Mouse (Mus musculus) liver, postnatal 0 days (tissue): Measurements from ENCODE around the gene Smarcb1. TPM values are rescaled to one million over a fixed set of nuclear protein-coding genes. Genes with fewer than 3 reads are reported as not detected.

Source experiments
- ATAC-seq: fragments of 200-750 bp; cut with Nextera tagmentation; 2 replicates; pipeline ENCODE4 v1.8.0; 2017; ENCODE audit warnings: mild to moderate bottlenecking, moderate library complexity
- DNase-seq: peaks from one replicate; pipeline ENCODE4 v3.0.0-alpha.2; 2016
- H3K27ac ChIP-seq: fragments of 300-500 bp; sonication (generic); 2 replicates; pipeline ENCODE4 v1.5.1; 2014; ENCODE audit warnings: antibody characterized with exemption, moderate library complexity, mild to moderate bottlenecking, low read depth
- H3K27me3 ChIP-seq: fragments of 300-500 bp; sonication (generic); 2 replicates; pipeline ENCODE4 v1.6.1; 2014; ENCODE audit warnings: low read length, control low read depth, mixed read lengths; ENCODE audit not compliant: insufficient read depth
- H3K36me3 ChIP-seq: fragments of 300-500 bp; sonication (generic); replicated peaks from 2 replicates; pipeline ENCODE4 v1.6.1; 2014; ENCODE audit warnings: mild to moderate bottlenecking, control low read depth, low read length, moderate library complexity, mixed read lengths; ENCODE audit not compliant: insufficient read depth
- H3K4me1 ChIP-seq: fragments of 300-500 bp; sonication (generic); 2 replicates; pipeline ENCODE4 v1.6.1; 2014; ENCODE audit warnings: antibody characterized with exemption, mild to moderate bottlenecking, control low read depth; ENCODE audit not compliant: insufficient read depth
- H3K4me2 ChIP-seq: fragments of 300-500 bp; sonication (generic); 2 replicates; pipeline ENCODE4 v1.6.1; 2014; ENCODE audit warnings: low read depth, mild to moderate bottlenecking, low read length, moderate library complexity, mixed read lengths
- H3K4me3 ChIP-seq: fragments of 300-500 bp; sonication (generic); 2 replicates; pipeline ENCODE4 v1.5.1; 2014; ENCODE audit warnings: low read depth, low read length
- H3K9ac ChIP-seq: fragments of 300-500 bp; sonication (generic); replicated peaks from 2 replicates; pipeline ENCODE4 v1.6.1; 2014; ENCODE audit warnings: mild to moderate bottlenecking, moderate library complexity
- H3K9me3 ChIP-seq: fragments of 300-500 bp; sonication (generic); 2 replicates; pipeline ENCODE4 v1.6.1; 2016; ENCODE audit warnings: mild to moderate bottlenecking, control low read depth, low read length, mixed read lengths
- CTCF ChIP-seq: sonication (generic); IDR thresholded peaks from 2 replicates; pipeline ENCODE4 v1.5.1; 2016; ENCODE audit warnings: antibody characterized with exemption, low read depth
- EP300 ChIP-seq: IDR thresholded peaks from 2 replicates; pipeline ENCODE4 v1.6.1; 2016; ENCODE audit warnings: antibody characterized with exemption, low read depth, mild to moderate bottlenecking
- WGBS: fragments of 180-500 bp; shearing (Covaris S2); extraction: QIAGEN DNeasy Blood & Tissue Kit; methylation state at CpG from one replicate; pipeline ENCODE4 v1.1.7; 2014; ENCODE audit not compliant: insufficient replicate concordance; 5-methylcytosine and 5-hydroxymethylcytosine counted together
- polyA plus RNA-seq: library from polyadenylated mRNA; unstranded; fragments of >200 nt; fragmentation: Nextera tagmentation; extraction: Ambion mirVana; gene quantifications from 2 replicates; pipeline ENCODE4 v1.2.1, GENCODE M21; 2015

The Smarcb1 gene
- polyA plus RNA-seq, 1 experiment from 2014 or later = 35.5 TPM

- WGBS = 4% methylated on average over 27 of the region's 27 CpGs
- Histone ChIP-seq H3K9me3 (no peaks in the 10 kb centered on the region), H3K4me2 (peak overlapping the region; percentile 84), H3K27ac (peak overlapping the region; percentile 95), H3K36me3 (peaks cover 14% of the 10 kb centered on the region), H3K4me3 (peak overlapping the region; percentile 67), H3K9ac (peak overlapping the region; percentile 79), H3K27me3 (no peaks in the 10 kb centered on the region), H3K4me1 (peaks cover 30% of the 10 kb centered on the region)
- DNase-seq (peak; percentile 59), ATAC-seq (peak; percentile 50)
- no peak for TF ChIP-seq EP300
- TF ChIP-seq CTCF = no peak
These were observed 62.2 kb downstream of the Smarcb1 start for GRCm38 (mm10) chr10:75859107-75859746.

GRCm38 (mm10) chr10:75857598-75857997, 63.8 kb downstream of the Smarcb1 start:
- Histone ChIP-seq H3K4me1 (peaks cover 30% of the 10 kb centered on the region), H3K27ac (no peak overlapping the region), H3K9me3 (no peaks in the 10 kb centered on the region), H3K36me3 (peaks cover 14% of the 10 kb centered on the region), H3K27me3 (no peaks in the 10 kb centered on the region), H3K4me2 (no peak overlapping the region), H3K4me3 (no peak overlapping the region), H3K9ac (no peak overlapping the region)
- no peak for DNase-seq
- 80% methylated on average over 4 of the region's 4 CpGs for WGBS
- ATAC-seq = no peak
- TF ChIP-seq CTCF (no peak), EP300 (no peak)

GRCm38 (mm10) chr10:75856976-75857375, 64.4 kb downstream of the Smarcb1 start:
- no peak overlapping the region for H3K9ac ChIP-seq
- H3K9me3 ChIP-seq = no peaks in the 10 kb centered on the region
- H3K27ac ChIP-seq = no peak overlapping the region
- no peak overlapping the region for H3K4me2 ChIP-seq
- no peak for DNase-seq
- no peak for ATAC-seq
- H3K4me3 ChIP-seq = no peak overlapping the region
- WGBS = 67% methylated on average over 3 of the region's 3 CpGs
- H3K27me3 ChIP-seq = no peaks in the 10 kb centered on the region
- H3K36me3 ChIP-seq = peaks cover 14% of the 10 kb centered on the region
- peaks cover 30% of the 10 kb centered on the region for H3K4me1 ChIP-seq
- TF ChIP-seq CTCF = no peak

DNA sequence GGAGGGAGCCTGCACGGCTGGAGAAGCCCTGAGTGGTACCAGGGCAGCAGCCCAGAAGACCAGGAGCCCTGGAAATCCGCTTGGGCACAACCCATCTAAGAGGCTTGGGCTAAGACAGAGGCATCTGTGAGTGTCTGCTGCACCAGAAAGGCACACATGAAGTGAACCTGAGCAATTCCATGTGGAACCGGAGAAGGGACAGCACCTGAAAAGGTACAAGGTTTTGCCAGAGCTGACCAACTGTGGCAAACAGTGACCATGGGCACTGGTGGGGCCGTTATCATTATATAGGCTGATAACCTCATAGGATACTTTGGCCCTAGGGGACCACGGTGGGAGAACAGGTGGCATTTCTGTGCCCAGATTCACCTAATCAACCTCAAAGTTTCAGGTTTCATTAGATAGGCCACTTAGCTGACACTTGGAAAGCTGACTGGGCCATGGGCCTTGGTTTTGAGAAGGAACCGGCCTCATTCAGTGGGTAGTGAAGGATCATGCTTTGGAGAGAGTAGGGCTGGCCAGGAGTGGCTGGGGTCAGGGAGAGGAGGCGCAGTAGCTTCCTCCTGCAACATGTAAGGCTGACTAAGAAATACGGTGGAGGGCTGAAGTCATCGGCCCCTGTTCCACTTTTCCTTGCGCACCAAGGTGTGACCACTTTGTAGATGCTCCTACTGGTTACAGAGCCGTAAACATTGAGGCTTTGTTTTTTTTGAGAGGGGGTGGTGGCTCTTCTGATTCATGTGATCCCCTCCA, 65.1 kb downstream of the Smarcb1 start:
- Histone ChIP-seq H3K4me2 (no peak overlapping the region), H3K27ac (no peak overlapping the region), H3K4me1 (peaks cover 29% of the 10 kb centered on the region), H3K9me3 (no peaks in the 10 kb centered on the region), H3K4me3 (no peak overlapping the region), H3K9ac (no peak overlapping the region), H3K27me3 (no peaks in the 10 kb centered on the region), H3K36me3 (peaks cover 14% of the 10 kb centered on the region)
- TF ChIP-seq EP300 (no peak), CTCF (no peak)
- no peak for DNase-seq
- no peak for ATAC-seq
- 84% methylated on average over 11 of the region's 11 CpGs for WGBS

DNA sequence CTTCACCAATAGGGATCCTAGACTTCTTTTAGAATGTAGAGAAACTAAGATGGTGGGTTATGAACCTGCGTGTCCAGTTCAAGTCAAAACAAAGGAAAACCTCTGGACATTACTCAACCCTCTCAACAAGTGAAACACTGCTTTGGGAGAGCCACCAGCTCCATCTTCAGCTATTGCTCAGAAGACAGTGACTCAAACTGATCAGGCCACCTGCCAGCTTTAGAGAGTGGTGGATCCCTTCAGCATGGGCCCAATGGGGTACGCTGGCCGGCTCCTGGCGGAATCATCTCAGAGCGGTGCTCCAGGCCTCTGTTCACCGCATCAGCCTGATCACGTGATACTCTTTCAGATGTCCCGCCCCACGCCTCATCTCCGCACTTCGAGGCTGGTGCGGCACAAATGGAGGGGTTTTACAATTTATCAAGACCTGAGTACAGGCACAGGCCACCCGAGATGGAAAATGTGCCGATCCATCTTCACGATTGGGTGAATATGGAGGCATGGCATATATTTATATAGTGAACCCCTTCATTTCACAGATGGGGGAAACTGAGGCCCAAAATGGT, 65.9 kb downstream of the Smarcb1 start:
- peaks cover 14% of the 10 kb centered on the region for H3K36me3 ChIP-seq
- peaks cover 21% of the 10 kb centered on the region for H3K4me1 ChIP-seq
- DNase-seq = no peak
- H3K4me3 ChIP-seq = no peak overlapping the region
- no peaks in the 10 kb centered on the region for H3K9me3 ChIP-seq
- H3K9ac ChIP-seq = no peak overlapping the region
- H3K4me2 ChIP-seq = no peak overlapping the region
- TF ChIP-seq CTCF (no peak), EP300 (no peak)
- H3K27me3 ChIP-seq = no peaks in the 10 kb centered on the region
- no peak overlapping the region for H3K27ac ChIP-seq
- 86% methylated on average over 15 of the region's 15 CpGs for WGBS
- ATAC-seq = no peak

GRCm38 (mm10) chr10:75854791-75855190, 66.6 kb downstream of the Smarcb1 start:
- H3K9me3 ChIP-seq = no peaks in the 10 kb centered on the region
- ATAC-seq (no peak), DNase-seq (no peak)
- 72% methylated on average over 6 of the region's 6 CpGs for WGBS
- H3K4me1 ChIP-seq = peaks cover 18% of the 10 kb centered on the region
- H3K4me2 ChIP-seq = no peak overlapping the region
- no peak for TF ChIP-seq EP300
- no peak overlapping the region for H3K27ac ChIP-seq
- H3K36me3 ChIP-seq = peaks cover 14% of the 10 kb centered on the region
- no peak overlapping the region for H3K9ac ChIP-seq
- no peaks in the 10 kb centered on the region for H3K27me3 ChIP-seq
- no peak overlapping the region for H3K4me3 ChIP-seq
